Mouse (Mus musculus) heart, embryonic 14.5 days (tissue): ENCODE results near the gene Fam90a1a. TPM values are rescaled to one million over a fixed set of nuclear protein-coding genes. Genes with fewer than 3 reads are reported as not detected.

ENCODE experiments used
- polyA plus RNA-seq: library from polyadenylated mRNA; unstranded; fragments of >200 nt; fragmentation: Nextera tagmentation; extraction: Ambion mirVana; gene quantifications from 2 replicates; pipeline ENCODE4 v1.2.1, GENCODE M21; 2014

Fam90a1a gene
- polyA plus RNA-seq, 1 experiment from 2014 or later, result not detected

Other genes with a start within 250 kb of the Fam90a1a start
- not detected in 2 replicates for gene Defa24, start 224.2 kb upstream of the Fam90a1a start, polyA plus RNA-seq
- gene Defb50, start 135.2 kb upstream of the Fam90a1a start, polyA plus RNA-seq, result not detected in 2 replicates
- gene Defb2, start 118.8 kb upstream of the Fam90a1a start, polyA plus RNA-seq, result not detected in 2 replicates
- not detected in 2 replicates for gene Defb10, start 99.8 kb upstream of the Fam90a1a start, polyA plus RNA-seq
- gene Defb9, start 73.3 kb upstream of the Fam90a1a start, polyA plus RNA-seq, result not detected in 2 replicates
- gene Defb11, start 52.3 kb upstream of the Fam90a1a start, polyA plus RNA-seq, result not detected in 2 replicates
- not detected in 2 replicates for gene Defb15, start 26.0 kb upstream of the Fam90a1a start, polyA plus RNA-seq
- gene Defb35, start 20.4 kb upstream of the Fam90a1a start, polyA plus RNA-seq, result not detected in 2 replicates
- not detected in 2 replicates for gene Defb13, start 12.0 kb upstream of the Fam90a1a start, polyA plus RNA-seq
- not detected in 2 replicates for gene Ccdc70, start 11.1 kb downstream of the Fam90a1a start, polyA plus RNA-seq
- gene Atp7b, start 101.6 kb downstream of the Fam90a1a start, polyA plus RNA-seq, result 0.84 and 1.1 TPM in 2 replicates
- gene Alg11, start 102.0 kb downstream of the Fam90a1a start, polyA plus RNA-seq, result 17.5 and 20.1 TPM in 2 replicates
- 0.20 and 0.30 TPM in 2 replicates for gene Nek5, start 166.3 kb downstream of the Fam90a1a start, polyA plus RNA-seq
- 5.1 and 5.6 TPM in 2 replicates for gene Nek3, start 207.7 kb downstream of the Fam90a1a start, polyA plus RNA-seq
- 34.9 and 36.5 TPM in 2 replicates for gene Ckap2, start 227.1 kb downstream of the Fam90a1a start, polyA plus RNA-seq
- 22.4 and 24.2 TPM in 2 replicates for gene Vps36, start 234.1 kb downstream of the Fam90a1a start, polyA plus RNA-seq